Mouse (Mus musculus): ENCODE data around the gene Gtpbp2.

DNA sequence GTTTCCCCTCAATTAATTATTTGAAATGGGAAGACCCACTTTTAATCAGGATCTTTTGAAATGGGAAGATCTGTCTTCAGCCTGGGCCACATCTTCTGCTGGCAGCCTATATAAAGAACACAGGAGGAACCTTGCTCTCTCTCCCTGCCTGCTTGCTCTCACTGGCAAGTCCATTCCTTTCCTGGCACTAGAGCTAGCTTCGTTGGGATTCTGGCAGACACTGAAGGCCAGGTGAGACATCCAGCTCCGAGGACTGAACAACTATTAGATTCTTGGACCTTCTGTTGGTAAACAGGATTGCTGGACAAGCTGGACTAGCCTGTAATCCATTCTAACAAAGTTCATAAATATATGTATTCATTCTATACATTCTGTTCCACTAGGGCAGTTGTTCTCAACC is 28.0 kb downstream of the Gtpbp2 start:
- no peak for TF ChIP-seq CTCF (IDR thresholded peaks at IDR 0.05; ENCODE audit: low read depth, low read length)
- no peak for TF ChIP-seq POLR2A (IDR thresholded peaks at IDR 0.05; ENCODE audit: insufficient read depth, low read length)

All from ES-Bruce4 (cell line).